Mouse (Mus musculus) small intestine, adult 2 months (tissue): ENCODE results near the gene Oip5.

Experiments used
- CTCF ChIP-seq: fragments of 200-500 bp; IDR thresholded peaks from 2 replicates; pipeline ENCODE4 v1.5.1; 2012; ENCODE audit warnings: low read depth, mild to moderate bottlenecking, control low read depth, inconsistent platforms, low read length, moderate library complexity, mixed read lengths; ENCODE audit not compliant: insufficient replicate concordance, insufficient read length; ENCODE audit errors: extremely low read depth
- POLR2A ChIP-seq: fragments of 200-500 bp; IDR thresholded peaks from 2 replicates; pipeline ENCODE4 v1.6.1; 2012; ENCODE audit warnings: low read depth, mild to moderate bottlenecking, control low read depth, inconsistent platforms, low read length, moderate library complexity

GRCm38 (mm10) chr2:119644254-119644653, 26.0 kb upstream of the Oip5 start:
- TF ChIP-seq CTCF (no peak), POLR2A (no peak)
